Comparison of ENCODE assay signal across 8 mouse cellular contexts in genomic region chr11:32324609-32325008, GRCm38 (mm10). TPM values are rescaled to one million over a fixed set of nuclear protein-coding genes. Genes with fewer than 3 reads are reported as not detected.
DNase-seq lines count a peak whose midpoint lies in the region; ATAC-seq and TF ChIP-seq lines count a peak whose summit lies in the region.

No protein-coding gene starts in this region.

- intact Hi-C loops in heart, postnatal 25 days (cut with DNase I), result loop anchor here (5.0 kb wide), 1 partner anchor 37 kb away; the partner anchor contains the start of gene Hbq1b

- no peak for TF ChIP-seq EP300 in ES-Bruce4 (IDR thresholded peaks at IDR 0.05; ENCODE audit: insufficient read depth, low read depth, low read length)

- H3K27me3 ChIP-seq in ES-Bruce4 (ENCODE audit: control insufficient read depth, insufficient read depth, low read length, poor library complexity, severe bottlenecking), result no peaks in the 10 kb centered on the region
- H3K27me3 ChIP-seq in forebrain, embryonic 15.5 days, result no peaks in the 10 kb centered on the region
- no peaks in the 10 kb centered on the region for H3K27me3 ChIP-seq in neural tube, embryonic 15.5 days (replicated peaks)

- peak; percentile 73 for ATAC-seq in forebrain, embryonic 15.5 days (replicated peaks)
- peak; percentile 83 for ATAC-seq in neural tube, embryonic 15.5 days (ENCODE audit: low FRiP score)

- 11% methylated on average over 15 of the region's 15 CpGs for WGBS in forebrain, embryonic 15.5 days
- WGBS in lung, adult 2 months, result 8% methylated on average over 15 of the region's 15 CpGs
- WGBS in neural tube, embryonic 15.5 days, result 13% methylated on average over 15 of the region's 15 CpGs

- H3K4me3 ChIP-seq in ES-Bruce4 (ENCODE audit: low read depth, low read length), result no peak overlapping the region
- no peak overlapping the region for H3K4me3 ChIP-seq in forebrain, embryonic 15.5 days
- H3K4me3 ChIP-seq in lung, adult 2 months (replicated peaks; ENCODE audit: extremely low read depth, low read depth, low read length), result peak overlapping the region; percentile 7
- no peak overlapping the region for H3K4me3 ChIP-seq in neural tube, embryonic 15.5 days (replicated peaks)

- no peak overlapping the region for H3K9ac ChIP-seq in ES-Bruce4 (ENCODE audit: low read depth, poor library complexity, severe bottlenecking)
- no peak overlapping the region for H3K9ac ChIP-seq in forebrain, embryonic 15.5 days (replicated peaks)
- H3K9ac ChIP-seq in neural tube, embryonic 15.5 days (replicated peaks), result no peak overlapping the region

- peak; percentile 73 for DNase-seq in cerebellum, adult 11 months
- peak; percentile 55 for DNase-seq in heart, postnatal 25 days (ENCODE audit: low spot score)
- DNase-seq in layer of hippocampus, adult 18-20 months (ENCODE audit: low spot score in 2 of 2), result peak; percentile 48 to 89
- peak; percentile 81 for DNase-seq in lung, adult 2 months
- DNase-seq in testis, postnatal 14 days (ENCODE audit: low spot score), result peak; percentile 81

- H3K36me3 ChIP-seq in ES-Bruce4 (ENCODE audit: control insufficient read depth, insufficient read depth, low read length, poor library complexity, severe bottlenecking), result no peaks in the 10 kb centered on the region
- no peaks in the 10 kb centered on the region for H3K36me3 ChIP-seq in forebrain, embryonic 15.5 days
- H3K36me3 ChIP-seq in neural tube, embryonic 15.5 days, result no peaks in the 10 kb centered on the region

- no peaks in the 10 kb centered on the region for H3K4me1 ChIP-seq in ES-Bruce4 (ENCODE audit: control insufficient read depth, insufficient read depth, low read length)
- H3K4me1 ChIP-seq in forebrain, embryonic 15.5 days, result peaks cover 2% of the 10 kb centered on the region; the same call in 1 of the 2 replicates
- H3K4me1 ChIP-seq in lung, adult 2 months (ENCODE audit: control insufficient read depth, insufficient read depth, low read length), result no peaks in the 10 kb centered on the region
- H3K4me1 ChIP-seq in neural tube, embryonic 15.5 days, result 0 out of 2 replicates have a peak, but pooled peaks cover 3% of the 10 kb centered on the region

- H3K4me2 ChIP-seq in forebrain, embryonic 15.5 days (replicated peaks), result no peak overlapping the region
- H3K4me2 ChIP-seq in neural tube, embryonic 15.5 days, result peak overlapping the region; percentile 45

- H3K9me3 ChIP-seq in ES-Bruce4 (replicated peaks; ENCODE audit: control insufficient read depth, insufficient read depth, low read length, poor library complexity, severe bottlenecking), result no peaks in the 10 kb centered on the region
- no peaks in the 10 kb centered on the region for H3K9me3 ChIP-seq in forebrain, embryonic 15.5 days
- H3K9me3 ChIP-seq in neural tube, embryonic 15.5 days (replicated peaks), result no peaks in the 10 kb centered on the region

- H3K27ac ChIP-seq in ES-Bruce4 (ENCODE audit: insufficient read depth, low read length), result no peak overlapping the region
- H3K27ac ChIP-seq in forebrain, embryonic 15.5 days (replicated peaks), result no peak overlapping the region
- H3K27ac ChIP-seq in neural tube, embryonic 15.5 days (replicated peaks), result no peak overlapping the region

- no peak for TF ChIP-seq POLR2A in ES-Bruce4 (IDR thresholded peaks at IDR 0.05; ENCODE audit: insufficient read depth, low read length)
- no peak for TF ChIP-seq POLR2A in lung, adult 2 months (IDR thresholded peaks at IDR 0.05; ENCODE audit: borderline replicate concordance, extremely low read depth, low read depth, low read length)

- peak; percentile 88 for TF ChIP-seq CTCF in ES-Bruce4 (IDR thresholded peaks at IDR 0.05; ENCODE audit: low read depth, low read length)
- peak; percentile 83 for TF ChIP-seq CTCF in lung, adult 2 months (IDR thresholded peaks at IDR 0.05; ENCODE audit: insufficient read depth, low read length)

RNA-seq across cellular contexts. Expression of gene Sh3pxd2b, which starts 23.0 kb away (rescaled TPM):
- 5.9 and 6.1 TPM in 2 replicates for polyA plus RNA-seq in ES-Bruce4 (2011; ENCODE audit: insufficient read depth, insufficient read length, low read depth, missing spikeins)
- polyA plus RNA-seq in forebrain, embryonic 15.5 days (2015; fragmentation: Nextera tagmentation; extraction: Ambion mirVana), result 17.3 and 18.0 TPM in 2 replicates
- total RNA-seq in heart, postnatal 25 days (2021), result 1 to 10 TPM; 5.8 to 7.7 TPM
- total RNA-seq in layer of hippocampus, adult 18-20 months (2021), result 10 to 100 TPM; 10.0 to 12.0 TPM
- 8.1 and 10.7 TPM in 2 replicates for polyA plus RNA-seq in lung, adult 2 months (2012; rRNA removed)
- 17.2 and 17.8 TPM in 2 replicates for polyA plus RNA-seq in neural tube, embryonic 15.5 days (2015; fragmentation: Nextera tagmentation; extraction: Ambion mirVana)

RNA-seq across cellular contexts. Expression of gene Hbq1a, which starts 24.7 kb away (rescaled TPM):
- not detected in 2 replicates for polyA plus RNA-seq in ES-Bruce4 (2011; ENCODE audit: insufficient read depth, insufficient read length, low read depth, missing spikeins)
- 0.69 and 1.1 TPM in 2 replicates for polyA plus RNA-seq in forebrain, embryonic 15.5 days (2015; fragmentation: Nextera tagmentation; extraction: Ambion mirVana)
- 1 to 10 TPM; 1.3 to 2.0 TPM for total RNA-seq in heart, postnatal 25 days (2021)
- total RNA-seq in layer of hippocampus, adult 18-20 months (2021), result 1 to 10 TPM in 1 of 2 experiments, under 1 TPM in 1; 0.97 to 1.3 TPM
- polyA plus RNA-seq in lung, adult 2 months (2012; rRNA removed), result 1.1 and 1.3 TPM in 2 replicates
- 0.79 and 1.5 TPM in 2 replicates for polyA plus RNA-seq in neural tube, embryonic 15.5 days (2015; fragmentation: Nextera tagmentation; extraction: Ambion mirVana)

RNA-seq across cellular contexts. Expression of gene Hba-a2, which starts 28.3 kb away (rescaled TPM):
- polyA plus RNA-seq in ES-Bruce4 (2011; ENCODE audit: insufficient read depth, insufficient read length, low read depth, missing spikeins), result 5.6 and 10.3 TPM in 2 replicates
- polyA plus RNA-seq in forebrain, embryonic 15.5 days (2015; fragmentation: Nextera tagmentation; extraction: Ambion mirVana), result 5,603 and 5,963 TPM in 2 replicates
- over 10,000 TPM in 1 of 2 experiments, 1,000 to 10,000 TPM in 1; 8,713 to 18,074 TPM for total RNA-seq in heart, postnatal 25 days (2021)
- 100 to 1,000 TPM; 253 to 257 TPM for total RNA-seq in layer of hippocampus, adult 18-20 months (2021)
- 11,114 and 27,871 TPM in 2 replicates for polyA plus RNA-seq in lung, adult 2 months (2012; rRNA removed)
- 6,998 and 8,084 TPM in 2 replicates for polyA plus RNA-seq in neural tube, embryonic 15.5 days (2015; fragmentation: Nextera tagmentation; extraction: Ambion mirVana)

RNA-seq across cellular contexts. Expression of gene Hbq1b, which starts 37.8 kb away (rescaled TPM):
- not detected in 2 replicates for polyA plus RNA-seq in ES-Bruce4 (2011; ENCODE audit: insufficient read depth, insufficient read length, low read depth, missing spikeins)
- 1.6 and 2.5 TPM in 2 replicates for polyA plus RNA-seq in forebrain, embryonic 15.5 days (2015; fragmentation: Nextera tagmentation; extraction: Ambion mirVana)
- 1 to 10 TPM in 1 of 2 experiments, under 1 TPM in 1; 0.70 to 1.9 TPM for total RNA-seq in heart, postnatal 25 days (2021)
- 1 to 10 TPM in 1 of 2 experiments, not detected in 1; 1.6 TPM for total RNA-seq in layer of hippocampus, adult 18-20 months (2021)
- polyA plus RNA-seq in lung, adult 2 months (2012; rRNA removed), result 0.60 and 1.6 TPM in 2 replicates
- 0.93 and 1.1 TPM in 2 replicates for polyA plus RNA-seq in neural tube, embryonic 15.5 days (2015; fragmentation: Nextera tagmentation; extraction: Ambion mirVana)

RNA-seq across cellular contexts. Expression of gene Hba-a1, which starts 41.3 kb away (rescaled TPM):
- polyA plus RNA-seq in ES-Bruce4 (2011; ENCODE audit: insufficient read depth, insufficient read length, low read depth, missing spikeins), result 1.2 and 1.6 TPM in 2 replicates
- polyA plus RNA-seq in forebrain, embryonic 15.5 days (2015; fragmentation: Nextera tagmentation; extraction: Ambion mirVana), result 2,103 and 2,256 TPM in 2 replicates
- total RNA-seq in heart, postnatal 25 days (2021), result over 10,000 TPM in 1 of 2 experiments, 1,000 to 10,000 TPM in 1; 9,129 to 20,531 TPM
- 100 to 1,000 TPM; 298 to 318 TPM for total RNA-seq in layer of hippocampus, adult 18-20 months (2021)
- 5,782 and 18,923 TPM in 2 replicates for polyA plus RNA-seq in lung, adult 2 months (2012; rRNA removed)
- 2,622 and 3,044 TPM in 2 replicates for polyA plus RNA-seq in neural tube, embryonic 15.5 days (2015; fragmentation: Nextera tagmentation; extraction: Ambion mirVana)

Comparison
In these comparisons a context has a peak if more than half of its experiments do, and no peak if none do; other contexts are left out.
1. RNA of gene Hba-a2, which starts 28.3 kb away (polyA plus RNA-seq): 11,114 to 27,871 TPM in lung, adult 2 months, 6,998 to 8,084 TPM in neural tube, embryonic 15.5 days and 5,603 to 5,963 TPM in forebrain, embryonic 15.5 days; 5.6 to 10.3 TPM in ES-Bruce4; every median in the first group is over 100 times any median in the second.
2. Peak in every context shown above with its lines, with median percentiles within 50 percentile points of each other: DNase-seq.